Mouse (Mus musculus): ENCODE results near the gene Skor1. TPM values are rescaled to one million over a fixed set of nuclear protein-coding genes. Genes with fewer than 3 reads are reported as not detected.

Skor1 gene
- polyA plus RNA-seq, 1 experiment from 2014 or later: not detected

DNA sequence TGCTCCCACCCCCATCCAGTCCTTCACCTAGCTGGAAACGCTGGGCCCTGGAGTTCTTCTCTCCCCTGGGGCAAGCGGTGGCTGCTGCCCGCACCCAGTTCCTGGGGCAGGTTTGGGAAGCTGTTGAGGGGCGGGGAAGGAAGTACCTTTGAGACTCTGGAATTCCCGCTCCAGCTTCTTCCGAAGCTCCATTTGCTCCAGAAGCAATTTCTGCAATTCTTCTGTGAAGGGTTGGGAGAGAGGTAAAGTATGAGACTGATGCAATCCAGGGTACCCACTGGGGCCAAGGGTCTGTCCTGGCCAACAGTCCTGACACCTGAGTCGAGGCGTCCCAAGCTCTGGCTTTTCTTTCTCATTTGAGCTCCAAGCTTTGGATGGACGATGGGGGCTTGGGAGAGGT, 8.6 kb downstream of the Skor1 start:
- Histone ChIP-seq H3K27me3 (replicated peaks; ENCODE audit: control insufficient read depth, insufficient read depth, low read length) (peaks cover 99% of the 10 kb centered on the region), H3K4me2 (ENCODE audit: low read length) (no peak overlapping the region), H3K9me3 (ENCODE audit: control insufficient read depth, low read length) (no peaks in the 10 kb centered on the region), H3K4me3 (ENCODE audit: low read depth, low read length) (no peak overlapping the region), H3K4me1 (replicated peaks; ENCODE audit: control insufficient read depth, insufficient read depth, low read length) (peaks cover 13% of the 10 kb centered on the region), H3K27ac (ENCODE audit: low read depth) (no peak overlapping the region), H3K36me3 (ENCODE audit: control insufficient read depth, insufficient read depth, low read length) (no peaks in the 10 kb centered on the region), H3K9ac (ENCODE audit: low read length) (no peak overlapping the region)
- WGBS: under 1% methylated on average over 9 of the region's 9 CpGs
- DNase-seq (ENCODE audit: low spot score): no peak
- no peak for ATAC-seq (replicated peaks; ENCODE audit: low FRiP score, low TSS enrichment, low read depth)

DNA sequence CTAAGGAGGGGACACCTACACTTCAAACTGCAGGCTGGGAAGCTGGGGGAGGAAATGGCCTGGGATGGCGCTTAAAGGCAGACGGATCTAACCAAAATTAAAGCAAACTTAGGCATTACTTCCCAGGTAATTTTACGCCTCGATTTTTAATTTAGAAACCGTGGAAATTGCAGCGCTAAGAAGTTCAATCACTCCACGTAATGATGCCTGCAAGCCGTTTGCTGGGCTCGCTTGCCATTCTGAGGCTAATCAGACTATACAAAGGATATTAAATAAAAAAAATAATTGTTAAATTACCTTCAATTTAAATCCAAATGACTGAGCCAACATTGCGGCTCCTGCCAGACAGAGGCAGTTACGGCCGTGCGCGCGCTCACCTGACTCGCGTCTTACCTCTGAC, 9.1 kb downstream of the Skor1 start:
- Histone ChIP-seq H3K27ac (ENCODE audit: low read depth) (no peak overlapping the region), H3K4me1 (replicated peaks; ENCODE audit: control insufficient read depth, insufficient read depth, low read length) (peaks cover 10% of the 10 kb centered on the region), H3K27me3 (replicated peaks; ENCODE audit: control insufficient read depth, insufficient read depth, low read length) (peaks cover 99% of the 10 kb centered on the region), H3K4me2 (ENCODE audit: low read length) (no peak overlapping the region), H3K9me3 (ENCODE audit: control insufficient read depth, low read length) (no peaks in the 10 kb centered on the region), H3K36me3 (ENCODE audit: control insufficient read depth, insufficient read depth, low read length) (no peaks in the 10 kb centered on the region), H3K4me3 (ENCODE audit: low read depth, low read length) (no peak overlapping the region), H3K9ac (ENCODE audit: low read length) (no peak overlapping the region)
- 3% methylated on average over 17 of the region's 17 CpGs for WGBS
- no peak for ATAC-seq (replicated peaks; ENCODE audit: low FRiP score, low TSS enrichment, low read depth)
- DNase-seq (ENCODE audit: low spot score): no peak

DNA sequence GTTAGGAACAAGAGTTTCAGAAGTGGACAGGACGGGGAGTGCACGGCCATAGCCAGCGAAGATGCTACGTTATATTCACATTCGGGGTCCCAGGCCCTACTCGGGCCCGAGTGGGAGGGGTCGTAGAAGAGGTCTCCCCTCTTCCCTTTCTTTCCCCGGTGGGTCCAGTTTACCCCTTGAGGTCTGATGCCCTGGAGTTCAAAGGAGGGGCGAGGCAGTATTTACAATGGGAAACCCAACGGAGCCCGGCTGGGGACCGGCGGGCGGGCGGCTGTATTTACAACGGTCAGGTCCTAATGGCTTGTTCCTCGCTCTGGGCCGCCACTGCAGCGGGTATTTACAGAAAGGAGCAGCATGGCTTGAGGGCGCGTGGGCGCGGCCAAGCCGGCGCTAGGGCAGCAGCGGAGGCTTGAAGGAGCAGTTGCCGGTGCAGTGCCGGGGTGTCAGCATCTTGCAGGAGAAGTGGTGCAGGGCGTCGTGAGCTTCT, 10.2 kb downstream of the Skor1 start:
- Histone ChIP-seq H3K9ac (ENCODE audit: low read length) (no peak overlapping the region), H3K27me3 (replicated peaks; ENCODE audit: control insufficient read depth, insufficient read depth, low read length) (peaks cover 99% of the 10 kb centered on the region), H3K4me3 (ENCODE audit: low read depth, low read length) (peak overlapping the region; percentile 14; the same call in 1 of the 2 replicates), H3K9me3 (ENCODE audit: control insufficient read depth, low read length) (no peaks in the 10 kb centered on the region), H3K36me3 (ENCODE audit: control insufficient read depth, insufficient read depth, low read length) (no peaks in the 10 kb centered on the region), H3K4me2 (ENCODE audit: low read length) (peak overlapping the region; percentile 26), H3K27ac (ENCODE audit: low read depth) (no peak overlapping the region), H3K4me1 (replicated peaks; ENCODE audit: control insufficient read depth, insufficient read depth, low read length) (peaks cover 9% of the 10 kb centered on the region)
- DNase-seq (ENCODE audit: low spot score) (peak; percentile 70), ATAC-seq (replicated peaks; ENCODE audit: low FRiP score, low TSS enrichment, low read depth) (no peak)
- under 1% methylated on average over 31 of the region's 31 CpGs for WGBS

DNA sequence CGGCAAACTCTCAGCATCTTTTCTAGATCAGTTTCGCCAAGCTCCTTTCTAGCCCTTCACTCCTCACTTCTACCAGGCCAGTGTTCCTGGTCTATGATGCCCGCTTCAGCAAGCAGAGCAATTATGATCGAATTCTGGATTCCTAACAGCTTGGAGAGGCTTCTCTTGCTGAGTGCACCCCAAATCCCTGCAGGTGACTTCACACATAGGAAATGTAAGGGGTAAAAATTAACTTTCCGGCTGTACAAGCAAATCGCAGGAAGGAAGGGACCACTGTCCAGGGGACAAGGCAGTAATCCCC, 11.2 kb downstream of the Skor1 start:
- H3K27ac ChIP-seq (ENCODE audit: low read depth): no peak overlapping the region
- peak; percentile 66 for DNase-seq (ENCODE audit: low spot score)
- WGBS: 4% methylated on average over 6 of the region's 6 CpGs
- no peaks in the 10 kb centered on the region for H3K9me3 ChIP-seq (ENCODE audit: control insufficient read depth, low read length)
- H3K4me2 ChIP-seq (ENCODE audit: low read length): no peak overlapping the region
- no peaks in the 10 kb centered on the region for H3K36me3 ChIP-seq (ENCODE audit: control insufficient read depth, insufficient read depth, low read length)
- no peak overlapping the region for H3K9ac ChIP-seq (ENCODE audit: low read length)
- H3K27me3 ChIP-seq (replicated peaks; ENCODE audit: control insufficient read depth, insufficient read depth, low read length): peaks cover 92% of the 10 kb centered on the region
- H3K4me3 ChIP-seq (ENCODE audit: low read depth, low read length): no peak overlapping the region
- no peak for ATAC-seq (replicated peaks; ENCODE audit: low FRiP score, low TSS enrichment, low read depth)
- peaks cover 9% of the 10 kb centered on the region for H3K4me1 ChIP-seq (replicated peaks; ENCODE audit: control insufficient read depth, insufficient read depth, low read length)

DNA sequence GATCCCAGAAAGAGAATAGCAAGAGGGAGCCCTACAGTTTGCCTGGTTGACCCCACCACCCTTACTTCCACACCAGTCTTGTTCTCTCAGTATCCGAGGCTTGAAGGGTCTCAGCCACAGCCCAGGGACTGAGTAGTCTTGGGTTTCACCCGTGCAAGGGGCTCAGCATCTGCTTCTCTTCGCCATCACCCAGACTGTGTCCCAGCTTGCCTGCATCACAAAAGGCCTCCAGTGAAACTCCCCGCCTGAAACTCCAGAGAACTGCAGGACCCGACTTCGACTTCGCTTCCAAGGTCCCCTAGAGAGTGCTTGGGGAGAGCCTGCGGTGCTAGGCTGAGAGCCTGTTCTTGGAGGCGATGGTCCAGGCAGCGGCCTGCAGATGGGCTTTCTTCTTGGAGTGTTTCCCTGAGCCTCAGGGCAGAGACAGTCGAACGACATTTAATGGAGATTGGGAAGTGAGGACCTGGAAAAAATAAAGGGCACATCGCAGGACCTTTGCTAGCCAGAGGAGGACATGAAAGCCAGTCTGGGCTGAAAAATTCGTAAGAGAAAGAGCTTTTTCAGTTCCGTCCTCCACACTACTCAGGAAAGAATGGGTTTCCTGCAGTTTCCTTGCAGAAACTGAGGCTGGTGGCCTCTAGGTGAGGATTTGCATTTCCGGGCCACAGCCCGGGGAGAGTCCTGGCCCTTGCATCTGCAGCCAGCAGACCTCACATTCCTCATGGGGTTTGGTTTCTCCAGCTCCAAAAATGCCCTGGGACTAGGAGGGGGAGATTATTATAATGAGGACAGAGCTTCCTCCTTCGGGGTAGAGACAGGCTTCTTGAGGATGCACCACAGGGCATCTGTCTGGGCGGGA, 11.8 kb downstream of the Skor1 start:
- no peak overlapping the region for H3K27ac ChIP-seq (ENCODE audit: low read depth)
- 6% methylated on average over 19 of the region's 19 CpGs for WGBS
- peak; percentile 63 for DNase-seq (ENCODE audit: low spot score)

DNA sequence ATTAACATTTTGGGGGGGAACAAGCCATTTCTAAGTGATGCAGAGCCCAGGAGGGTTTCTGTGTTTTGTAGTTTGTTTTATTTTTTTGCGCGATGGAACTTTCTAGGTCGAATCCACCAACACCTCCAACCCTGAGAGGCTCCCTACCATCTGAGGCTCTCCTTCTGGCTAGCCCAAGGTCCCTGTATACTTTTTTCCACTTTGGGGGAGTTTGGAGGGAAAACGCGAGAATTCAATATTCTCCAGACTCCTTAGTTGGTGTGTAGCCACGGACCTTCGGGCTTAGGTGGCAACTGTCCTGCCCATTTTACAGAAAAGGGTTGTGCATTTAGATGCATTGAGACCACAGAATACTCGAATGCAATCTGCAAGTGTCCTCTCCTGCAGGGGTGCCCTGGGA, 12.5 kb downstream of the Skor1 start:
- DNase-seq (ENCODE audit: low spot score): no peak
- Histone ChIP-seq H3K27ac (ENCODE audit: low read depth) (no peak overlapping the region), H3K9me3 (ENCODE audit: control insufficient read depth, low read length) (no peaks in the 10 kb centered on the region), H3K27me3 (replicated peaks; ENCODE audit: control insufficient read depth, insufficient read depth, low read length) (peaks cover 79% of the 10 kb centered on the region), H3K36me3 (ENCODE audit: control insufficient read depth, insufficient read depth, low read length) (no peaks in the 10 kb centered on the region), H3K9ac (ENCODE audit: low read length) (no peak overlapping the region), H3K4me2 (ENCODE audit: low read length) (no peak overlapping the region), H3K4me1 (replicated peaks; ENCODE audit: control insufficient read depth, insufficient read depth, low read length) (peaks cover 7% of the 10 kb centered on the region), H3K4me3 (ENCODE audit: low read depth, low read length) (no peak overlapping the region)
- no peak for ATAC-seq (replicated peaks; ENCODE audit: low FRiP score, low TSS enrichment, low read depth)
- 11% methylated on average over 8 of the region's 8 CpGs for WGBS

More for the DNA sequence above, 11.8 kb downstream of the Skor1 start:
- Histone ChIP-seq H3K27me3 (replicated peaks; ENCODE audit: control insufficient read depth, insufficient read depth, low read length) (peaks cover 86% of the 10 kb centered on the region), H3K9me3 (ENCODE audit: control insufficient read depth, low read length) (no peaks in the 10 kb centered on the region), H3K4me3 (ENCODE audit: low read depth, low read length) (no peak overlapping the region), H3K36me3 (ENCODE audit: control insufficient read depth, insufficient read depth, low read length) (no peaks in the 10 kb centered on the region), H3K9ac (ENCODE audit: low read length) (no peak overlapping the region), H3K4me2 (ENCODE audit: low read length) (no peak overlapping the region), H3K4me1 (replicated peaks; ENCODE audit: control insufficient read depth, insufficient read depth, low read length) (peaks cover 5% of the 10 kb centered on the region)
- no peak for ATAC-seq (replicated peaks; ENCODE audit: low FRiP score, low TSS enrichment, low read depth)

DNA sequence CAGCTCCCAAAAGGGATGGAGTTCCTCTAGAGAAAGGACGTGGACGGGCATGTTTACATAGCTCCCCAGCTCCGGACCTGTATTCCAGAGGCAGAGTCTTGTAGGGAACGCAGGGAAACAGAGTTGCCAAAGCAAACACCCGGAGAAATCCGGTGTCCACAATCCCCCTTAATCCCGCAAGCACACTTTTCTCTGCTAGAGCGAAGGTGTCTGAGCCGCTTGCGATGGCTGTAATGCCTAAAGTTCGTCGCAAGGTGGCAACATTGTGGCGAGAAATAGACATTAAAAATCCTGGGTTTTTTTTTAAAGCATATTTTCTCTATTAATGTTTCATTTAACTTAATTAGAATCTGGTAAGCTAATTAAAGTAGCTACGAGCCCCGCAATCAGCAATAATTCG, 13.0 kb downstream of the Skor1 start:
- Histone ChIP-seq H3K4me3 (ENCODE audit: low read depth, low read length) (peak overlapping the region; percentile 18), H3K4me2 (ENCODE audit: low read length) (peak overlapping the region; percentile 44), H3K9ac (ENCODE audit: low read length) (no peak overlapping the region), H3K27me3 (replicated peaks; ENCODE audit: control insufficient read depth, insufficient read depth, low read length) (peaks cover 75% of the 10 kb centered on the region), H3K9me3 (ENCODE audit: control insufficient read depth, low read length) (no peaks in the 10 kb centered on the region), H3K36me3 (ENCODE audit: control insufficient read depth, insufficient read depth, low read length) (no peaks in the 10 kb centered on the region), H3K27ac (ENCODE audit: low read depth) (no peak overlapping the region), H3K4me1 (replicated peaks; ENCODE audit: control insufficient read depth, insufficient read depth, low read length) (peaks cover 7% of the 10 kb centered on the region)
- peak; percentile 80 for DNase-seq (ENCODE audit: low spot score)
- ATAC-seq (replicated peaks; ENCODE audit: low FRiP score, low TSS enrichment, low read depth): no peak
- under 1% methylated on average over 16 of the region's 16 CpGs for WGBS

DNA sequence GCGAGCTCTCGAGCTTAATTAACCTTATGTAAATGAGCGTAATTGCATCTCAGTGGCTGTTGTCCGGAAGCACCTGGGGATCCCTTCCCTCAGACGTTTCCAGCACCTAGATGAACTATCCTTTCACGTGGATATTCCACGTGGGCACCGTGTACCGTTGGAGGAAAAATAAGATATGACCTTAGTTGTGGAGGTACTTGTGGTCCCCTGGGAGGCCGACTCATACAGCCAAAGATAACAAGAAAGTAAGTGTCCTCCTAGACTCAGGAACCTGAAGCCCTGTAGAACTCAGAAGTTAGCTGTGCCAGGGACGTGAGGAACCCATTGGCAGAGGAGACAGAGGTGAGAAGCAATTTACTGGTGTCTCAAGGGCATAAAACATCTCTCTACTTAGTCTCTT, 13.4 kb downstream of the Skor1 start:
- H3K4me1 ChIP-seq (replicated peaks; ENCODE audit: control insufficient read depth, insufficient read depth, low read length): peaks cover 7% of the 10 kb centered on the region
- peaks cover 70% of the 10 kb centered on the region for H3K27me3 ChIP-seq (replicated peaks; ENCODE audit: control insufficient read depth, insufficient read depth, low read length)
- 2% methylated on average over 11 of the region's 11 CpGs for WGBS
- no peak overlapping the region for H3K27ac ChIP-seq (ENCODE audit: low read depth)
- H3K9ac ChIP-seq (ENCODE audit: low read length): no peak overlapping the region
- DNase-seq (ENCODE audit: low spot score) (no peak), ATAC-seq (replicated peaks; ENCODE audit: low FRiP score, low TSS enrichment, low read depth) (no peak)
- H3K9me3 ChIP-seq (ENCODE audit: control insufficient read depth, low read length): no peaks in the 10 kb centered on the region
- peak overlapping the region; percentile 18 for H3K4me3 ChIP-seq (ENCODE audit: low read depth, low read length)
- H3K36me3 ChIP-seq (ENCODE audit: control insufficient read depth, insufficient read depth, low read length): no peaks in the 10 kb centered on the region
- peak overlapping the region; percentile 44 for H3K4me2 ChIP-seq (ENCODE audit: low read length)

DNA sequence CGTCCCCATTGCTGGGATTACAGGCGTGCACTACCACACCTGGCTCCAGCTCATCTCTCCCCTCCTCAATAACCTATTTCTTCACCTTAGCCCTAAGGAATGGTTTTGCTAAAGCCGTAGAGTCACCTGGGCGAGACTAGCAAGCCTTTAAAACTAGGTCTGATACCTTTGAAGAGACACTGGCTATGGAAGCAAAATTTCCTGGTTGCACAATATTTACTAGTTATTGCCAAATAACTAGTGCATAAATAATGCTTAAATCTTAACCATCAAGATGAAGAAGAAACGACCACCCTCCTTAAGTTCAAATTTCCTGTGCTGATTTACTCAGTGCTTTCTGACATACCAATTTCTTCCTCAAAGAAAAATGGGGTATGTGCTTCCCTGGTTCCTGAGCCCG, 15.1 kb downstream of the Skor1 start:
- peak overlapping the region; percentile 83 for H3K4me2 ChIP-seq (ENCODE audit: low read length)
- peaks cover 53% of the 10 kb centered on the region for H3K27me3 ChIP-seq (replicated peaks; ENCODE audit: control insufficient read depth, insufficient read depth, low read length)
- no peak overlapping the region for H3K9ac ChIP-seq (ENCODE audit: low read length)
- ATAC-seq (replicated peaks; ENCODE audit: low FRiP score, low TSS enrichment, low read depth): no peak
- H3K9me3 ChIP-seq (ENCODE audit: control insufficient read depth, low read length): no peaks in the 10 kb centered on the region
- peaks cover 7% of the 10 kb centered on the region for H3K4me1 ChIP-seq (replicated peaks; ENCODE audit: control insufficient read depth, insufficient read depth, low read length)
- H3K27ac ChIP-seq (ENCODE audit: low read depth): no peak overlapping the region
- H3K36me3 ChIP-seq (ENCODE audit: control insufficient read depth, insufficient read depth, low read length): no peaks in the 10 kb centered on the region
- WGBS: 10% methylated on average over 6 of the region's 6 CpGs
- no peak for DNase-seq (ENCODE audit: low spot score)
- peak overlapping the region; percentile 62 for H3K4me3 ChIP-seq (ENCODE audit: low read depth, low read length)

All from intestine, embryonic 14.5 days (tissue).